Mouse (Mus musculus): Measurements from ENCODE around the gene Mrpl52. TPM values are rescaled to one million over a fixed set of nuclear protein-coding genes. Genes with fewer than 3 reads are reported as not detected.

The Mrpl52 gene
- polyA plus RNA-seq (2014; fragmentation: Illumina TruSeq; extraction: RNeasy Lipid Tissue Mini Kit (QIAGEN cat#74804); ENCODE audit: low read depth, low replicate concordance): 45.6 TPM

DNA sequence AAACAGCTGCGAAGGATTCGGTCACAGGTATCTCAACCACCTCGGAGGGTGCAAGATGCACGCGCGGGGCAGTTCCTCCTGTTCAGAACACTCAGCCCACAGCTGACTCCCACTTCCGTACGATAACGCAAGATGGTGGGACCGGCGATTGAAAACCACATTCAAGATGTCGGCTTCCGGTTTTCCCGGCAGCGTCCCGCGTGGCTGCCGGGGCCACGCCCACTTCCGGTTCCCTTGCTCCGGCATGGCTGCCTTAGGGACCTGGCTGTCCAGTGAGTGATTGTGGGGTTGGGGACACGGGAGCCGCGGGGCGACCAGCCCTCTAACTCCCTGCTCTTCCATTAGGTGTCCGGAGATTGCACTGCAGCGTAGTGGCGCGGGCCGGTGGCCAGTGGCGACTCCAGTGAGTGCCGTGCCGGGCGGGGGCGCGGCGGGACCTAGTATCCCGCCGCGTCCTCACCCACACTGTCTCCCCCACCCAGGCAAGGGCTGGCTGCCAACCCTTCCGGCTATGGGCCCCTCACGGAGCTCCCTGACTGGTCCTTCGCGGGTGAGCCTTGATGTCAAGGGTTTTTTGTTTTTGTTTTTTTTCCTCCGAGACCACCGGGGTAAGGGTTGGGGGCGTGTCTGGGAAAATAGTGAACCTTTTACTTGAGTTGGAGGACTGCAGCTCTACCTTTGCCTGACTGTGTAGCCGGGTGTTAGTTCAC, at the start of gene Mrpl52:
Gene Mrpl52, plus strand, starts transcription at position 221 of the 710 bp plus-strand sequence.

DNA sequence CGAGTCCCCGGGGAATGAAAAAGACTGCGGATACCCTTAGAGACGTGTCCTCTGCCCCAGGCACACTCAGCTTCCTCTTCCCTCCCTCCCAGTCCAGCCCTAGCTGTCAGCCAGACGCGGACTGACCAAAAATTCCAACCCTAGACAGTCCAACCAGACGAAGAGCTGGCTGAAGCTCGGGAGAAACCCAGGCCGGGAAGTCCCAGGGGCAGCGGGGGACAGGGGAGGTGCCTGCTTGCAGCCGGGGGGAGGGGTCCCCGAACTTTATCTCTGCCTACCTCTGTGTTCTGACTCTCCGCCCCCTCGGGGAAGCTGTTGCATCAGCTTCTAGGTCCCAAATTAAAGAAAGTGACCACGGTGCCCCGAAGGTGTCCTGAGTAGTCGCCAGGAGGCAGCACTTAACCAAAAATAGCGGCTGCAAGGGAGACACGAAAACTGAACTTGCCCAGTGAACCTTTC, 9.1 kb upstream of the Mrpl52 start, which contains the start of gene Slc7a7:
Gene Slc7a7, minus strand, starts transcription at position 158 of the 459 bp plus-strand sequence.

GRCm38 (mm10) chr14:54431334-54432077, 4.8 kb downstream of the Mrpl52 start, which contains the start of gene Mmp14:
Gene Mmp14 (plus strand): TSS chr14:54431612.

GRCm38 (mm10) chr14:54463959-54464292, 37.2 kb downstream of the Mrpl52 start, which contains the start of gene Lrp10:
Gene Lrp10 (plus strand): TSS chr14:54464137.

DNA sequence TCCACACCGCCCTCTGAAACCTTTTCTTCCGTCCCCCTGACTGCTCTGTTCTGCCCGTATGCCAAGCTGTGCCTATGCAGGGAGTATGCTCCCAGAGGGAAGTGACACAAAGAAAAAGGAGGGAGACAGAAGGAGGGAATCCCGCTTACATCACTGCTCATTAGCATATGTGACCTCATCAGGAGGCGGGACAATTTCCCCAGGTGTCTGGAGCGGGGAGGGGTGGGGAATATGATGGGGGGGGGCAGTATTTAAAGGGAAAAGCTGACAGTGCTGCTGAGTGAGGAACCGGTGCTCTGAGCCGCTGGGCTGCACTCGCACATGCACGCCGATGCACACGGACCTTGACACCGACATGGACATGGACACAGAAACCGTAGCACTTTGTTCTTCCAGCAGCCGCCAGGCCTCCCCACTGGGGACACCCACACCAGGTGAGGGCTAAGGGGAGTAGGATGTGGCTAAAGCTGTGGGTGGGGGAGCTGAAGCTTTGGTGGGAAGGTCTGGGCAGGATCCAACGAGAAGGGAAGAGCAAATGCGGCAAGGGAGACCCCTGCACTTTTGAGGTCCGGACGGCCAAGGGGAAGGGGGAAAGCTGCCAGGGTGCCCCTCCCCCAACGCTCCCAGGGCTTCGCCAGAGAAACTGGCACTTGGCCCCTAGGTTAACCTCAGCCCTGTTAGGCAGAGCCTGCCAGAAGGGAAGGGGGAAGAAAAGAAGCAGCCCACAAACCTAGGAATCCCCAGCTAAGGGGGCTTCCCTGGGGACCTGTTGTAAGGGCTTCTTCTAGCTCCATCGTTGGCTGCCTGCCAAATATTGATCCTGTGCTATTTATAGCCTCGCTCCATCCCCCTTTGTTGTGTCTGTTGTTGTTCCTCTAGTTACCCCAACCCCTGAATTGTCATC, 49.5 kb downstream of the Mrpl52 start, which contains the start of gene Rem2:
Gene Rem2, plus strand, starts transcription at position 160 of the 904 bp plus-strand sequence.

Other genes starting within 250 kb of the Mrpl52 start
- gene Dad1, start 172.8 kb upstream of the Mrpl52 start, polyA plus RNA-seq (2014; fragmentation: Illumina TruSeq; extraction: RNeasy Lipid Tissue Mini Kit (QIAGEN cat#74804); ENCODE audit: low read depth, low replicate concordance): 11.7 TPM
- gene Abhd4, start 172.7 kb upstream of the Mrpl52 start, polyA plus RNA-seq (2014; fragmentation: Illumina TruSeq; extraction: RNeasy Lipid Tissue Mini Kit (QIAGEN cat#74804); ENCODE audit: low read depth, low replicate concordance): 12.8 TPM
- gene Olfr49, start 142.0 kb upstream of the Mrpl52 start, polyA plus RNA-seq (2014; fragmentation: Illumina TruSeq; extraction: RNeasy Lipid Tissue Mini Kit (QIAGEN cat#74804); ENCODE audit: low read depth, low replicate concordance): not detected
- 10.2 TPM for gene Oxa1l, start 66.1 kb upstream of the Mrpl52 start, polyA plus RNA-seq (2014; fragmentation: Illumina TruSeq; extraction: RNeasy Lipid Tissue Mini Kit (QIAGEN cat#74804); ENCODE audit: low read depth, low replicate concordance)
- gene Slc7a7, start 9.1 kb upstream of the Mrpl52 start, polyA plus RNA-seq (2014; fragmentation: Illumina TruSeq; extraction: RNeasy Lipid Tissue Mini Kit (QIAGEN cat#74804); ENCODE audit: low read depth, low replicate concordance): 2.0 TPM
- 14.3 TPM for gene Mmp14, start 4.7 kb downstream of the Mrpl52 start, polyA plus RNA-seq (2014; fragmentation: Illumina TruSeq; extraction: RNeasy Lipid Tissue Mini Kit (QIAGEN cat#74804); ENCODE audit: low read depth, low replicate concordance)
- 2.3 TPM for gene Lrp10, start 37.2 kb downstream of the Mrpl52 start, polyA plus RNA-seq (2014; fragmentation: Illumina TruSeq; extraction: RNeasy Lipid Tissue Mini Kit (QIAGEN cat#74804); ENCODE audit: low read depth, low replicate concordance)
- not detected for gene Rem2, start 49.2 kb downstream of the Mrpl52 start, polyA plus RNA-seq (2014; fragmentation: Illumina TruSeq; extraction: RNeasy Lipid Tissue Mini Kit (QIAGEN cat#74804); ENCODE audit: low read depth, low replicate concordance)
- 9.2 TPM for gene Prmt5, start 90.6 kb downstream of the Mrpl52 start, polyA plus RNA-seq (2014; fragmentation: Illumina TruSeq; extraction: RNeasy Lipid Tissue Mini Kit (QIAGEN cat#74804); ENCODE audit: low read depth, low replicate concordance)
- 2.4 TPM for gene Haus4, start 127.7 kb downstream of the Mrpl52 start, polyA plus RNA-seq (2014; fragmentation: Illumina TruSeq; extraction: RNeasy Lipid Tissue Mini Kit (QIAGEN cat#74804); ENCODE audit: low read depth, low replicate concordance)
- 5.1 TPM for gene Ajuba, start 150.6 kb downstream of the Mrpl52 start, polyA plus RNA-seq (2014; fragmentation: Illumina TruSeq; extraction: RNeasy Lipid Tissue Mini Kit (QIAGEN cat#74804); ENCODE audit: low read depth, low replicate concordance)
- 0.93 TPM for gene 4931414P19Rik, start 179.1 kb downstream of the Mrpl52 start, polyA plus RNA-seq (2014; fragmentation: Illumina TruSeq; extraction: RNeasy Lipid Tissue Mini Kit (QIAGEN cat#74804); ENCODE audit: low read depth, low replicate concordance)
- 7.7 TPM for gene Psmb5, start 191.1 kb downstream of the Mrpl52 start, polyA plus RNA-seq (2014; fragmentation: Illumina TruSeq; extraction: RNeasy Lipid Tissue Mini Kit (QIAGEN cat#74804); ENCODE audit: low read depth, low replicate concordance)
- gene Psmb11, start 194.5 kb downstream of the Mrpl52 start, polyA plus RNA-seq (2014; fragmentation: Illumina TruSeq; extraction: RNeasy Lipid Tissue Mini Kit (QIAGEN cat#74804); ENCODE audit: low read depth, low replicate concordance): not detected
- not detected for gene Gm17606, start 214.0 kb downstream of the Mrpl52 start, polyA plus RNA-seq (2014; fragmentation: Illumina TruSeq; extraction: RNeasy Lipid Tissue Mini Kit (QIAGEN cat#74804); ENCODE audit: low read depth, low replicate concordance)
- gene Cdh24, start 214.5 kb downstream of the Mrpl52 start, polyA plus RNA-seq (2014; fragmentation: Illumina TruSeq; extraction: RNeasy Lipid Tissue Mini Kit (QIAGEN cat#74804); ENCODE audit: low read depth, low replicate concordance): not detected

All from liver, adult 10 weeks (tissue).